Mouse (Mus musculus) stomach, postnatal 0 days (tissue): ENCODE results near the gene Trappc3. TPM values are rescaled to one million over a fixed set of nuclear protein-coding genes. Genes with fewer than 3 reads are reported as not detected.

ENCODE experiments used
- ATAC-seq: fragments of 200-750 bp; cut with Nextera tagmentation; 2 replicates; pipeline ENCODE4 v1.8.0; 2017; ENCODE audit not compliant: low FRiP score, low TSS enrichment
- DNase-seq: peaks from one replicate; pipeline ENCODE4 v3.0.0-alpha.2; 2016; ENCODE audit warnings: low spot score
- H3K27ac ChIP-seq: fragments of 300-500 bp; sonication (generic); replicated peaks from 2 replicates; pipeline ENCODE4 v1.5.1; 2014; ENCODE audit warnings: mild to moderate bottlenecking, control low read depth
- H3K27me3 ChIP-seq: fragments of 300-500 bp; sonication (generic); 2 replicates; pipeline ENCODE4 v1.6.1; 2014; ENCODE audit warnings: low read length; ENCODE audit not compliant: control insufficient read depth, insufficient read depth
- H3K36me3 ChIP-seq: fragments of 300-500 bp; sonication (generic); 2 replicates; pipeline ENCODE4 v1.6.1; 2014; ENCODE audit warnings: low read length, mixed read lengths; ENCODE audit not compliant: control insufficient read depth, insufficient read depth
- H3K4me1 ChIP-seq: fragments of 300-500 bp; sonication (generic); replicated peaks from 2 replicates; pipeline ENCODE4 v1.6.1; 2014; ENCODE audit warnings: antibody characterized with exemption; ENCODE audit not compliant: control insufficient read depth, insufficient read depth
- H3K4me2 ChIP-seq: fragments of 300-500 bp; sonication (generic); replicated peaks from 2 replicates; pipeline ENCODE4 v1.6.1; 2014; ENCODE audit warnings: low read depth, mild to moderate bottlenecking, control low read depth, moderate library complexity
- H3K4me3 ChIP-seq: fragments of 300-500 bp; sonication (generic); 2 replicates; pipeline ENCODE4 v1.5.1; 2014; ENCODE audit warnings: low read depth, low read length, control low read depth
- H3K9ac ChIP-seq: fragments of 300-500 bp; sonication (generic); 2 replicates; pipeline ENCODE4 v1.6.1; 2014; ENCODE audit warnings: mild to moderate bottlenecking, low read length, control low read depth, mixed read lengths
- H3K9me3 ChIP-seq: fragments of 300-500 bp; sonication (generic); 2 replicates; pipeline ENCODE4 v1.6.1; 2016; ENCODE audit warnings: low read length; ENCODE audit not compliant: control insufficient read depth
- CTCF ChIP-seq: IDR thresholded peaks from 2 replicates; pipeline ENCODE4 v1.5.1; 2016; ENCODE audit warnings: antibody characterized with exemption, low read depth, mild to moderate bottlenecking, moderate library complexity
- EP300 ChIP-seq: optimal IDR thresholded peaks from 2 replicates; pipeline ENCODE3; 2016; ENCODE audit warnings: antibody characterized with exemption
- WGBS: fragments of 180-500 bp; shearing (Covaris S2); extraction: QIAGEN DNeasy Blood & Tissue Kit; methylation state at CpG from one replicate; pipeline ENCODE4 v1.1.7; 2014; 5-methylcytosine and 5-hydroxymethylcytosine counted together
- polyA plus RNA-seq: library from polyadenylated mRNA; unstranded; fragments of >200 nt; fragmentation: Nextera tagmentation; extraction: Ambion mirVana; gene quantifications from 2 replicates; pipeline ENCODE4 v1.2.1, GENCODE M21; 2015

Gene Trappc3
- polyA plus RNA-seq, 1 experiment from 2014 or later: 80.7 TPM

- ATAC-seq (no peak), DNase-seq (peak; percentile 43)
- Histone ChIP-seq H3K4me1 (peaks cover 18% of the 10 kb centered on the region; the same call in 1 of the 2 replicates), H3K27me3 (no peaks in the 10 kb centered on the region), H3K4me3 (peak overlapping the region; percentile 99), H3K36me3 (no peaks in the 10 kb centered on the region), H3K4me2 (peak overlapping the region; percentile 82), H3K9me3 (no peaks in the 10 kb centered on the region), H3K9ac (peak overlapping the region; percentile 98), H3K27ac (peak overlapping the region; percentile 93)
- no peak for TF ChIP-seq EP300
- no peak for TF ChIP-seq CTCF
- 13% methylated on average over 26 of the region's 26 CpGs for WGBS
Measured at GRCm38 (mm10) chr4:126256967-126257881, 4.9 kb upstream of the Trappc3 start.

- Histone ChIP-seq H3K4me2 (peak overlapping the region; percentile 32; the same call in 1 of the 2 replicates), H3K9ac (no peak overlapping the region), H3K4me3 (no peak overlapping the region), H3K27ac (peak overlapping the region; percentile 89), H3K4me1 (peaks cover 18% of the 10 kb centered on the region; the same call in 1 of the 2 replicates), H3K36me3 (no peaks in the 10 kb centered on the region), H3K9me3 (no peaks in the 10 kb centered on the region), H3K27me3 (no peaks in the 10 kb centered on the region)
- DNase-seq (no peak), ATAC-seq (no peak)
- TF ChIP-seq CTCF (no peak), EP300 (no peak)
- 25% methylated on average over 3 of the region's 3 CpGs for WGBS
Measured at GRCm38 (mm10) chr4:126259063-126259462, 3.1 kb upstream of the Trappc3 start.

GRCm38 (mm10) chr4:126259523-126260160, 2.5 kb upstream of the Trappc3 start:
- DNase-seq (peak; percentile 52), ATAC-seq (no peak)
- no peaks in the 10 kb centered on the region for H3K36me3 ChIP-seq
- peak overlapping the region; percentile 32 for H3K4me2 ChIP-seq
- 6% methylated on average over 15 of the region's 15 CpGs for WGBS
- TF ChIP-seq EP300 (no peak), CTCF (no peak)
- H3K4me1 ChIP-seq: peaks cover 17% of the 10 kb centered on the region; the same call in 1 of the 2 replicates
- no peak overlapping the region for H3K4me3 ChIP-seq
- H3K9ac ChIP-seq: no peak overlapping the region
- peak overlapping the region; percentile 89 for H3K27ac ChIP-seq
- no peaks in the 10 kb centered on the region for H3K27me3 ChIP-seq
- no peaks in the 10 kb centered on the region for H3K9me3 ChIP-seq

- no peak overlapping the region for H3K9ac ChIP-seq
- H3K4me3 ChIP-seq: peak overlapping the region; percentile 21
- peak overlapping the region; percentile 43 for H3K4me2 ChIP-seq
- peak; percentile 86 for DNase-seq
- peak overlapping the region; percentile 89 for H3K27ac ChIP-seq
- H3K9me3 ChIP-seq: no peaks in the 10 kb centered on the region
- ATAC-seq: peak; percentile 73
- no peaks in the 10 kb centered on the region for H3K27me3 ChIP-seq
- peaks cover 16% of the 10 kb centered on the region; the same call in 1 of the 2 replicates for H3K4me1 ChIP-seq
- WGBS: 7% methylated on average over 10 of the region's 10 CpGs
- no peaks in the 10 kb centered on the region for H3K36me3 ChIP-seq
- TF ChIP-seq CTCF (0 out of 2 replicates have a peak, but pooled peaks have one; percentile 8), EP300 (no peak)
Measured at GRCm38 (mm10) chr4:126260520-126261201, 1.5 kb upstream of the Trappc3 start.

- DNase-seq (no peak), ATAC-seq (no peak)
- Histone ChIP-seq H3K4me3 (no peak overlapping the region), H3K36me3 (no peaks in the 10 kb centered on the region), H3K9ac (no peak overlapping the region), H3K27me3 (no peaks in the 10 kb centered on the region), H3K4me1 (peaks cover 16% of the 10 kb centered on the region; the same call in 1 of the 2 replicates), H3K4me2 (no peak overlapping the region; the same call in 1 of the 2 replicates), H3K9me3 (no peaks in the 10 kb centered on the region), H3K27ac (peak overlapping the region; percentile 89)
- 59% methylated on average over 6 of the region's 6 CpGs for WGBS
- TF ChIP-seq EP300 (no peak), CTCF (no peak)
Measured at GRCm38 (mm10) chr4:126261266-126261665, 859 bp upstream of the Trappc3 start.
